Mouse (Mus musculus): ENCODE data around the gene Tsga10ip.
"Not testable (repeated sequence)": the region's sequence is repeated elsewhere in the genome, so short reads cannot be mapped to it uniquely, and the experiment has no call there.

The Tsga10ip gene

DNA sequence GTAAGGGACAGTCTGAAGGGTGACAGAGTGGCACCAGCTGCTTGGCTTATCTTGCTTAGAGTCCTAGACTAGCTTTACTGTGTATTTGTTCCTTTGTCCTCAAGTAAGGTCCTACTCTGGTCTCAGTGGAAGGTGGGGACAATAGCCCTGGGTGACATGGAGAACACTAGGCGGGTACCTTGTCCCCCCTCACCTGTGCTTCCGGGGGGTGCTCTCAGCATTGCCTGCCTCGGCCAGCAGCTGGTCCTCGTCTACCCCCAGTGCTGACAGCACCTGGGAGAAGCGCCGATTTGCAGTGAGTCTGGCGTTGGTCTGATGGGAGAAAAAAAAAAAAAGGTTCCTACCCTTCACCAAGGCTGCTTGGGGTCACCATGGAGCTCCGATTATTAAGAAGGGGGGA is 11.9 kb downstream of the Tsga10ip start:
- no peak for DNase-seq (ENCODE audit: low read depth, low spot score)

DNA sequence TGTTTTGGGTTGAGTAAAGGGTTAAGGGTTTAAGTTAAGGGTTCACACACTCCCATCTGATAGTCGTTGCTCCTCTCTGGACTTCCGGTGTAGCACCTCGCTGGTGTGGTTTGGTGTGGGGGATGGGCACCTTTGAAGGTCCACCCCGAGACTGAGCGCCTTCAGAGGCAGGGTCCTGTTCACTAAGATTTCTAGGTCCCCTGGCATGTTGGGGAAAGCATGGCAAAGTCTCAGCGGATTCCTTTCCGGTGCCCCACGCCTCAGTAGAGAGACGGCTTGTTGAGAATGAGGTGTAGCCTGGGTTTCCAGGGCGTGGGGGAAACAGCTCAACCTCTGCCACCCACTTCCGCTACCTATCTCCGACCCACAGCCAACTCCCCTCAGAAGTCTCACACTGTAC is 12.7 kb downstream of the Tsga10ip start:
- no peak for DNase-seq (ENCODE audit: low read depth, low spot score)

- peak; percentile 99 for DNase-seq (ENCODE audit: low read depth, low spot score)
Observed at GRCm38 (mm10) chr19:5388588-5389242, 13.6 kb downstream of the Tsga10ip start, which contains the start of gene Sart1. Gene Sart1 (minus strand): TSS chr19:5388703.

DNA sequence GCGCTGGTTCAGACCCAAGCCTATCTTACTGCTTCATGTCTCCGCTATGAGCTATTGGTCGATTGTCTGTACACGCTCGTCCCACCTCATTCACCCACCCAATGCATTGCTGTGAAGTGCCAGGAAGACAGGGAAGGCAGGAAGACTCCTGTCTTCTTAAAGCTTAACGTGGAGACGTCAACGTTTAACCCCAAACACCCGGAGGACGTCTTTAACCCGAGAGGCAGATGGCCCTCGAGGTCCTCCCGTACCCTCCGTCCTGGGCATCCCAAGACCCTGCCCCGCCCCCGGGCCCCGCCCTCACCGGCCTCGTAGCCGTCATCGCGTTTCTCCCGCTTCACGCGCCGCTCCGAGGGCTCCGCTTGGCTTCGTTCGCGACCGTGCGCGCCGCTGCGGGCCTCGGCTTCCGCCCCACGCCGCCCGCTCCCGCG is 14.3 kb downstream of the Tsga10ip start:
- peak; percentile 40 for DNase-seq (ENCODE audit: low read depth, low spot score)

GRCm38 (mm10) chr19:5384715-5385114 is 17.6 kb downstream of the Tsga10ip start:
- DNase-seq (ENCODE audit: low read depth, low spot score): no peak

DNA sequence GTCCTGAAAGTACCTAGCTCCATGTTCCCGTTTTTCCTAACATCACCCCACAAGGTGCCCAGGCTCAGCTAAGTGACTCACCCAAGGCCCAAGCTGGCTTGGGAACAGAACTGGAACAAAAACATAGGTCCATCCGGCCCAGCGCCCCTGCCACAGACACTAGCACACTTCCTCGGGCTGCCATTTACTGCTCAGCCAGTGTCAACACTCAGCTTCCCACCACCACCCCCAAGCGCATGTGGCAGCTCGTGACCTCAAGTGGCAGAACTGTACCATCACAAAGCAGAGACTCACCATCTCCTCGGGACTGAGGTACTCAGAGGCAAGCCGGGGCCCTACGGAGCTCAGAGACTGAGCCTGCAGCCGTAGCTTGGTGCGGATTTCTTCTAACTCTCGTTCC is 19.0 kb downstream of the Tsga10ip start:
- no peak for DNase-seq (ENCODE audit: low read depth, low spot score)

- peak; percentile 76 for DNase-seq (ENCODE audit: low read depth, low spot score)
Observed at GRCm38 (mm10) chr19:5377446-5377845, 24.9 kb downstream of the Tsga10ip start.

DNA sequence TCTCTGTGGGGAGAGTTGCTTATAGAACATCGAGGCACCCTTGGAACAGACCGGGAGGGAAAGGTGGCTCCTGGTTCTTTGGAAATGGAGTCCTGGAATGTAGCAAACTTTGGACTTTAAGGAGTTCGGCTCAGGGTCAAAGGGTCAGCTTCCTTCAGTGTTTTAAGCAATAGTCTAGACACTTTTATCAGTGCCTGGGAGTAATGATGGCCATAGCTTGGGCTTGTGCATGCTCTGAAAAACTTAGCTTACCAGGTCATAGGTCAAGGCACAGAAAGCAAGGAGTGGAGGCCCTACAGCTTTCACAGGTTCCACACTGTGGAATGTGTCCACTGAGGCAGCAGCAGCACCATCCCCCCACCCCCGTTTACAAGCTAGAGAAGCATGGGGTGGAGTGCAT is 27.6 kb downstream of the Tsga10ip start:
- no peak for DNase-seq (ENCODE audit: low read depth, low spot score)

GRCm38 (mm10) chr19:5374177-5374576 is 28.1 kb downstream of the Tsga10ip start:
- no peak for DNase-seq (ENCODE audit: low read depth, low spot score)

DNA sequence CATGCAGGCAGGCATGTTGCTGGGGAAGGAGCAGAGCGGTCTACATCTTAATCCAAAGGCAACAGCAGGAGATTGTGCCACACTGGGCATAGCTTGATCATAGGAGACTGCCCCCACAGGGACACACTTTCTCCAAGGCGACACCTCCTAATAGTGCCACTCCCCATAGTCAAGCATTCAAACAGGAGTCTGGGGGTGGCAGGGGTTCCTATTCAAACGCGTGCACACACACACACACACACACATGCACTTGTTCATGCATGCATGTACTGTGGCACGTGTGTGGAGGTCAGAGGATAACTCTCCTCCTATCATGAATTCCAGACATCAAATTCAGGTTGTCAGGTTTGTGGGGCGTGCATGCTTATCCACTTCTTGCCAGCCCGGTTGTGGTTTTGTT is 29.6 kb downstream of the Tsga10ip start:
- no peak for DNase-seq (ENCODE audit: low read depth, low spot score)

DNA sequence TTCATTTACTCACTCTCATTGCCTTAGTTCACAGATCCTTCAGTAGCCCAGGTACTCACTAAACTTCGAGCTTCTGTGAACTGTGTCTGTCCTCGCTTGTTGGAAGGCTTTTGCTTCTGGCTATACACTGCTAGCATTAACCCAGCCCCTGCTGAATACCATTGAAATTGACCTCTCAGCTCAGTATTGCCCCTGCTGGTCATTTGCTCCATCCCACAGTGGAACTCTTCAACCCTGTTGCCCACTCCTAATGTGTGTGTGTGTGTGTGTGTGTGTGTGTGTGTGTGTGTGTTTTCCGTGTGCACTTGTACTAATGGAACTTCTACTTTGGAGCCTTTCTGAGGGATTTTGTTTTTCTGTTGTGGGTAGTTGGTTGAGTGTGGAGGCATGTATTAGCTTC is 31.4 kb downstream of the Tsga10ip start:
- no peak for DNase-seq (ENCODE audit: low read depth, low spot score)

- DNase-seq (ENCODE audit: low read depth, low spot score): no peak
Observed at GRCm38 (mm10) chr19:5367455-5367854, 34.9 kb downstream of the Tsga10ip start.

DNA sequence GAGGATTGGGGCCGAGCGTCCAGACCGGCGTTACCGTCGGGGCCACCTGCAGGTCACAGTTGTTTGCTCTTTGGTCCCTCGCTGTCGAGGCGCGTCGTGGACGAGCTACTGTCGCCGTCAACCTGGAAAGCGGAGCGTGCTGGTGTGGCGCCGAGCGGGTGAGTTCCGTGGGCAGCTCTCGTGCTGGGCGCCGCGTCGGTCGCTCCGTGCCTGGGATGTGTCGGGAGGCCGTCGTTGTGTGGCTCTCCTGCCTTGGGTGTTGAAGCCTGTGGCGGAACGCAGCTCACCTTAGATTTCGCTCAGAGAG is 35.3 kb downstream of the Tsga10ip start, which contains the start of gene Banf1:
TSS of gene Banf1 (minus strand) at position 116 of the 307 bp plus-strand sequence.
- DNase-seq (ENCODE audit: low read depth, low spot score): no peak

- DNase-seq (ENCODE audit: low read depth, low spot score): peak; percentile 99
Observed at GRCm38 (mm10) chr19:5366175-5367052, 35.9 kb downstream of the Tsga10ip start, which contains the start of gene Eif1ad. Gene Eif1ad (plus strand): TSS chr19:5366741.

DNA sequence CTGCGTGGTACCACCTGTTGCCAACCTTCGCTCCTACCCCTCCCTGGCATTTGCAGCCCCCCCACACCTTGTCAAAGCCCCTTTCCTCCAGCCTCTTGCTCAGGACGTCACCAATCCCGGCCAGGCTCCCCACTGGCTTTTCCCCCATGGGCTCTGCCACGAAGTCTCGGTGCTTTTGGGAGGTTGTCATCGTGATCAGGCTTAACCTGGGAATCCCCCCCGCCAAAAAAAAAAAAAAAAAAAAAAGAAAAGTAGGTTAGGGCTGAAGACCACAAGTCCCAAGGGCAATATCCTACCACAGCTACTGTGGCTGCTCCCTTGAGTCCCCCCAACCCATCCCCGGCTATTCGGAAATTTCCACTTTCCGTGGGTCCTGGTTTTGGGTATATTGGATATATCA is 36.6 kb downstream of the Tsga10ip start:
- DNase-seq (ENCODE audit: low read depth, low spot score): no peak

DNA sequence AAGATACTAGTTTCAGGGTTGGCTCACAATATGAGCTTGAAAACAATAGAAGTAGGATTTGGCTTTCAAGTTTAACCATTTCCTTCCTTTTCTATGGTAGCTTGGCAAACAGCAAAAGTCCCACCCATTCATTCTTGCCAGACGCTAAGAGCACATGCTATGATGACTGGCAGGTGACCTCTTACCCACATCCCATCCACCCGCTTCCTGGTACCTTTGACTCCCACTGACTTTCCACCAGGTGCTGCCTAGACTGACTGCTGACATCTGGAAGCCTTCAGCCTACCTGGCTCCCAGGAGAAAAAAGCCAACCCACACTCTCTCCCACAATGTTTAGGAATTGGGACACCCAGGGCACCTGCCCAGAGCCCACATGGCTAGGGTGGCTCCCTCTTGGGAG is 38.2 kb downstream of the Tsga10ip start:
- DNase-seq (ENCODE audit: low read depth, low spot score): no peak

GRCm38 (mm10) chr19:5362186-5362585 is 40.1 kb downstream of the Tsga10ip start:
- DNase-seq (ENCODE audit: low read depth, low spot score): no peak

DNA sequence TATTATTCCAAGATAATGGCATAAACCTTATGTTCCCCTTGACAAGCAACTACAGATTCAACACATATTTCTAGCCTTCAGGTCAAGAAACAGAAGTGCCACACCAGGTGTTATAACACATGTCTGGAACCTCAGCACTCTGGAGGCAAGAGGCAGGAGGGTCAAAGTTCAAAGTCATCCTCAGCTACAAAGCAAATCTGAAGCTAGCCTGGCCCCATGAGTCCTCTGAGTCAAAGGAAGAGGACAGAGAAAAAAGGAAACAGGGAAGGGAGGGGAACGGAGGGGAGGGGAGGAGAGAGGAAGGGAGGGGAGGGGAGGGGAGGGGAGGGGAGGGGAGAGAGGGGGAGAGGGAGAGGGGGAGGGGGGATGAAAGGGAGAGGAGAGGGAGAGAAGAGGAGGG is 46.2 kb downstream of the Tsga10ip start:
- no peak for DNase-seq (ENCODE audit: low read depth, low spot score)

GRCm38 (mm10) chr19:5353609-5354008 is 48.7 kb downstream of the Tsga10ip start:
- no peak for DNase-seq (ENCODE audit: low read depth, low spot score)

GRCm38 (mm10) chr19:5349502-5349873 is 52.8 kb downstream of the Tsga10ip start, which contains the start of gene Cst6:
Gene Cst6 (minus strand): TSS chr19:5349574.
- not testable (repeated sequence) for DNase-seq (ENCODE audit: low read depth, low spot score)

DNA sequence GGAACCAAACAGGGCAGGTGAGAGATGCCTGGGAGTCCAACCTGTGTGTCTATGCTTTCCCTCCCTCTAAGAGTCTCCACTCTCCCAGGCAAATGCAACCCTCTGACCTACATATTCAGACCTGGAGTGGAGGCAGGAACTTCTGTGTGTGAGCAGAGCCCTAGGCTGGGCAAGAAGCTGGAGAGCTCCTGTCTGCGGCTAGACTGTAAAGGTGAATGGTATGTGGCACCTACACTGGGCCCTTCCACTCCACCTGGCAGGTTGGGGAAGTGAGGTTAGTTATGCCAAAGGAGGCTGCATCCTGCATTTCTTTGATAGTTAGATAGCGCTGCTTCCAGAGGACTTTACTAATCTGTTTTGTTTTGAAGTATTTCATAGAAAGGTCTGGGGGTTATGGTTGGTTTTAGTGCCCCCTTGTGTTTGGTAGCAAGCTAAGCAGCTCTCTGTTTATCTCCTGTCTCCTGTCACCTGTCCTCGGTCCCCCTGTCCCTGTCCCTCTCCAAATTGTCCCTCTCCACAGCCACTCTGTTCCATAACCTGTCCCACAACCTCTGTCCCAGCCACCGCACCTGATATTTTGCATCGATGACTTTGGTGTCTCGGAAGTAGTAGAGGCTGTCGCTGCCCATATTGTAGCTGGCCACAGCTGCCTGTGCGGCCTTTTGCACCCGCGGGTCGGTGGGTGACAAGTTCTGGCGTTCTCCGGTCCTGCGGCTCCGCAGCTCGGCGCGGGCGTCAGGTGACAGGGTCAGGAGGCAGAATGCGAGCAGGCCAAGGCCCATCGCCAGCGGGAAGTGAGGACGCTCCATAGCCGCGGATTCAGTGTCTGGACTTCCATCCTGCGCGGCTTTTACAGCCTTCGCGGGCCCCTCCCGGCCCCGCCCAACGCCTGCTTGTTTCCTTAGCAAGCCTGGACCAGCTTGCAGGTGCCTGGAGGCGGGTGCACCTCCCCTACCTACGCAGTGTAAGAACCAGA is 53.5 kb downstream of the Tsga10ip start:
- DNase-seq (ENCODE audit: low read depth, low spot score): peak; percentile 75

DNA sequence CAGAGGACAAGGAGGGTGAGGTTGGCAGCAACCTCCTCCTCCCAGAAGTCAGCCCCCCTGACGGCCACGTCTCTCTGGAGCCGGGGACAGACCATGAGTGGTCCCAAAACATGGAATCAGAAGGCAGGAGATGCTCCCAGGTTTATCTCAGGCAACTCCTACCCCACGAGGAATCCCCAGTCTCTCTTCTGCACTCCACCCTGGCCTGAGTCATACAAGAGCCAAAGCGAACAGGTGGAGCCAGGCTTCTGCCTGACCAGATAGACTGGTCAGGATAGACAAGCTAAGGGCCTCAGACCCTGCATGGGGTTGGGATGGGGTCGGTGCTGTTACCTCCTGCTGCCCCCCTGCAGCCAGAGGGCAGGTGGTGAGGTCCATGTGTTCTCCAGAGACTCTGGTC is 54.3 kb downstream of the Tsga10ip start:
- DNase-seq (ENCODE audit: low read depth, low spot score): no peak
